Mouse (Mus musculus) hindbrain, embryonic 13.5 days (tissue): ENCODE data around the gene Tusc2. TPM values are rescaled to one million over a fixed set of nuclear protein-coding genes. Genes with fewer than 3 reads are reported as not detected.
"Not testable (repeated sequence)": the region's sequence is repeated elsewhere in the genome, so short reads cannot be mapped to it uniquely, and the experiment has no call there.

ENCODE experiments used
- ATAC-seq: fragments of 200-750 bp; cut with Nextera tagmentation; 2 replicates; pipeline ENCODE4 v1.8.0; 2017; ENCODE audit warnings: moderate TSS enrichment; ENCODE audit not compliant: low FRiP score
- H3K27ac ChIP-seq: fragments of 300-500 bp; sonication (generic); 2 replicates; pipeline ENCODE4 v1.5.1; 2015; ENCODE audit warnings: inconsistent platforms, mild to moderate bottlenecking, moderate library complexity
- H3K27me3 ChIP-seq: fragments of 300-500 bp; sonication (generic); 2 replicates; pipeline ENCODE4 v1.6.1; 2015; ENCODE audit warnings: mild to moderate bottlenecking, inconsistent platforms
- H3K36me3 ChIP-seq: fragments of 300-500 bp; sonication (generic); 2 replicates; pipeline ENCODE4 v1.6.1; 2015; ENCODE audit warnings: mild to moderate bottlenecking, inconsistent platforms
- H3K4me1 ChIP-seq: fragments of 300-500 bp; sonication (generic); replicated peaks from 2 replicates; pipeline ENCODE4 v1.6.1; 2015; ENCODE audit warnings: inconsistent platforms
- H3K4me2 ChIP-seq: fragments of 300-500 bp; sonication (generic); 2 replicates; pipeline ENCODE4 v1.6.1; 2015; ENCODE audit warnings: inconsistent platforms, mild to moderate bottlenecking, moderate library complexity
- H3K4me3 ChIP-seq: fragments of 300-500 bp; sonication (generic); 2 replicates; pipeline ENCODE4 v1.5.1; 2015; ENCODE audit warnings: mild to moderate bottlenecking, inconsistent platforms
- H3K9ac ChIP-seq: fragments of 300-500 bp; sonication (generic); 2 replicates; pipeline ENCODE4 v1.6.1; 2015; ENCODE audit warnings: mild to moderate bottlenecking, inconsistent platforms
- H3K9me3 ChIP-seq: fragments of 300-500 bp; sonication (generic); 2 replicates; pipeline ENCODE4 v1.6.1; 2016; ENCODE audit warnings: inconsistent platforms
- whole genome bisulfite sequencing: fragments of 180-500 bp; shearing (Covaris S2); methylation state at CpG from one replicate; pipeline ENCODE4 v1.1.7; 2015; 5-methylcytosine and 5-hydroxymethylcytosine counted together
- polyA plus RNA-seq: library from polyadenylated mRNA; unstranded; fragments of >200 nt; fragmentation: Nextera tagmentation; extraction: Ambion mirVana; gene quantifications from 2 replicates; pipeline ENCODE4 v1.2.1, GENCODE M21; 2015

Tusc2 gene
- polyA plus RNA-seq, 1 experiment from 2014 or later: 108 TPM

- H3K4me3 ChIP-seq: peak overlapping the region; percentile 72
- peak overlapping the region; percentile 90 for H3K4me2 ChIP-seq
- 47% methylated on average over 2 of the region's 2 CpGs for WGBS
- no peak for ATAC-seq
- H3K27ac ChIP-seq: no peak overlapping the region
- peaks cover 37% of the 10 kb centered on the region for H3K36me3 ChIP-seq
- no peaks in the 10 kb centered on the region for H3K9me3 ChIP-seq
- peaks cover 50% of the 10 kb centered on the region for H3K4me1 ChIP-seq
- H3K9ac ChIP-seq: peak overlapping the region; percentile 93
- H3K27me3 ChIP-seq: peaks cover 24% of the 10 kb centered on the region
Observed at GRCm38 (mm10) chr9:107555701-107556100, 7.4 kb upstream of the Tusc2 start.

GRCm38 (mm10) chr9:107556346-107556745 lies 6.7 kb upstream of the Tusc2 start:
- Histone ChIP-seq H3K4me2 (peak overlapping the region; percentile 90), H3K9me3 (no peaks in the 10 kb centered on the region), H3K4me3 (peak overlapping the region; percentile 72; the same call in 1 of the 2 replicates), H3K27ac (no peak overlapping the region), H3K4me1 (peaks cover 43% of the 10 kb centered on the region), H3K9ac (peak overlapping the region; percentile 53; the same call in 1 of the 2 replicates), H3K36me3 (peaks cover 43% of the 10 kb centered on the region), H3K27me3 (peaks cover 18% of the 10 kb centered on the region)
- ATAC-seq: no peak
- WGBS: 77% methylated on average over 3 of the region's 3 CpGs

GRCm38 (mm10) chr9:107565556-107565955 lies 2.5 kb downstream of the Tusc2 start:
- Histone ChIP-seq H3K4me1 (peaks cover 52% of the 10 kb centered on the region), H3K36me3 (peaks cover 40% of the 10 kb centered on the region)
- not testable (repeated sequence) for H3K9me3 ChIP-seq, H3K4me3 ChIP-seq, H3K27me3 ChIP-seq, H3K4me2 ChIP-seq, ATAC-seq, H3K9ac ChIP-seq, H3K27ac ChIP-seq
- WGBS: 51% methylated on average over 5 of the region's 5 CpGs

- H3K9me3 ChIP-seq: no peaks in the 10 kb centered on the region
- H3K4me3 ChIP-seq: no peak overlapping the region
- peaks cover 40% of the 10 kb centered on the region for H3K36me3 ChIP-seq
- peaks cover 58% of the 10 kb centered on the region for H3K4me1 ChIP-seq
- no peaks in the 10 kb centered on the region for H3K27me3 ChIP-seq
- H3K27ac ChIP-seq: peak overlapping the region; percentile 49; the same call in 1 of the 2 replicates
- ATAC-seq: no peak
- H3K4me2 ChIP-seq: no peak overlapping the region
- no peak overlapping the region for H3K9ac ChIP-seq
- 62% methylated on average over 15 of the region's 15 CpGs for WGBS
Observed at GRCm38 (mm10) chr9:107566041-107566709, 3.1 kb downstream of the Tusc2 start.

GRCm38 (mm10) chr9:107566855-107567254 lies 3.8 kb downstream of the Tusc2 start:
- Histone ChIP-seq H3K4me1 (peaks cover 65% of the 10 kb centered on the region), H3K27ac (peak overlapping the region; percentile 85; the same call in 1 of the 2 replicates), H3K27me3 (no peaks in the 10 kb centered on the region), H3K36me3 (peaks cover 40% of the 10 kb centered on the region), H3K9ac (0 out of 2 replicates have a peak overlapping the region, but pooled peaks have one; percentile 94), H3K4me3 (no peak overlapping the region), H3K4me2 (peak overlapping the region; percentile 93; the same call in 1 of the 2 replicates), H3K9me3 (no peaks in the 10 kb centered on the region)
- ATAC-seq: no peak
- WGBS: 64% methylated on average over 3 of the region's 3 CpGs

- Histone ChIP-seq H3K27ac (peak within 1 kb of the TSS; percentile 85), H3K36me3 (peaks cover 42% of the 10 kb centered on the region), H3K4me3 (peak within 1 kb of the TSS; percentile 92), H3K9ac (peak within 1 kb of the TSS; percentile 94), H3K4me2 (peak within 1 kb of the TSS; percentile 93), H3K27me3 (no peaks in the 10 kb centered on the region), H3K4me1 (peaks cover 64% of the 10 kb centered on the region), H3K9me3 (no peaks in the 10 kb centered on the region)
- 7% methylated on average over 18 of the region's 18 CpGs for WGBS
- no peak for ATAC-seq
Observed at GRCm38 (mm10) chr9:107567702-107568319, 4.8 kb downstream of the Tusc2 start, which contains the start of gene Hyal2. TSS of gene Hyal2 (plus strand) at chr9:107567945.

- no peaks in the 10 kb centered on the region for H3K27me3 ChIP-seq
- H3K36me3 ChIP-seq: peaks cover 50% of the 10 kb centered on the region
- peaks cover 61% of the 10 kb centered on the region for H3K4me1 ChIP-seq
Observed at GRCm38 (mm10) chr9:107568331-107569261, 5.5 kb downstream of the Tusc2 start.

GRCm38 (mm10) chr9:107569270-107569669 lies 6.2 kb downstream of the Tusc2 start:
- H3K27me3 ChIP-seq: no peaks in the 10 kb centered on the region
- peak overlapping the region; percentile 93 for H3K4me2 ChIP-seq
- H3K4me3 ChIP-seq: peak overlapping the region; percentile 92
- ATAC-seq: peak; percentile 27
- no peaks in the 10 kb centered on the region for H3K9me3 ChIP-seq
- H3K36me3 ChIP-seq: peaks cover 53% of the 10 kb centered on the region
- H3K27ac ChIP-seq: peak overlapping the region; percentile 85
- H3K4me1 ChIP-seq: peaks cover 55% of the 10 kb centered on the region
- WGBS: under 1% methylated on average over 23 of the region's 23 CpGs
- H3K9ac ChIP-seq: peak overlapping the region; percentile 94

More at GRCm38 (mm10) chr9:107568331-107569261, 5.5 kb downstream of the Tusc2 start:
- peak overlapping the region; percentile 85 for H3K27ac ChIP-seq
- WGBS: under 1% methylated on average over 40 of the region's 41 CpGs
- peak overlapping the region; percentile 94 for H3K9ac ChIP-seq
- H3K4me3 ChIP-seq: peak overlapping the region; percentile 92
- peak; percentile 88 for ATAC-seq
- H3K4me2 ChIP-seq: peak overlapping the region; percentile 93
- H3K9me3 ChIP-seq: no peaks in the 10 kb centered on the region

GRCm38 (mm10) chr9:107570016-107570415 lies 7.0 kb downstream of the Tusc2 start:
- Histone ChIP-seq H3K4me2 (peak overlapping the region; percentile 93), H3K9me3 (no peaks in the 10 kb centered on the region), H3K36me3 (peaks cover 53% of the 10 kb centered on the region), H3K27ac (peak overlapping the region; percentile 85), H3K4me3 (peak overlapping the region; percentile 92), H3K4me1 (peaks cover 53% of the 10 kb centered on the region), H3K9ac (peak overlapping the region; percentile 94), H3K27me3 (no peaks in the 10 kb centered on the region)
- ATAC-seq: no peak
- WGBS: 54% methylated on average over 13 of the region's 13 CpGs

GRCm38 (mm10) chr9:107570845-107571244 lies 7.8 kb downstream of the Tusc2 start:
- Histone ChIP-seq H3K4me3 (peak overlapping the region; percentile 92), H3K9ac (peak overlapping the region; percentile 94), H3K27me3 (no peaks in the 10 kb centered on the region), H3K9me3 (no peaks in the 10 kb centered on the region), H3K4me2 (peak overlapping the region; percentile 93), H3K4me1 (peaks cover 48% of the 10 kb centered on the region), H3K27ac (peak overlapping the region; percentile 85; the same call in 1 of the 2 replicates), H3K36me3 (peaks cover 50% of the 10 kb centered on the region)
- ATAC-seq: no peak
- WGBS: 96% methylated on average over 21 of the region's 21 CpGs

- no peaks in the 10 kb centered on the region for H3K27me3 ChIP-seq
- no peak for ATAC-seq
- 0 out of 2 replicates have a peak overlapping the region, but pooled peaks have one; percentile 4 for H3K27ac ChIP-seq
- H3K36me3 ChIP-seq: peaks cover 45% of the 10 kb centered on the region
- H3K9me3 ChIP-seq: no peaks in the 10 kb centered on the region
- peak overlapping the region; percentile 94 for H3K9ac ChIP-seq
- H3K4me3 ChIP-seq: no peak overlapping the region; the same call in 1 of the 2 replicates
- H3K4me1 ChIP-seq: peaks cover 52% of the 10 kb centered on the region
- 93% methylated on average over 22 of the region's 22 CpGs for WGBS
- peak overlapping the region; percentile 93 for H3K4me2 ChIP-seq
Observed at GRCm38 (mm10) chr9:107571534-107572326, 8.7 kb downstream of the Tusc2 start.
